Mouse (Mus musculus) lung, postnatal 25 days (tissue): Measurements from ENCODE around the gene Arhgap24.

Experiments
- DNase-seq: peaks from one replicate; pipeline ENCODE4 v3.0.0; 2022; ENCODE audit warnings: low spot score

The Arhgap24 gene

GRCm38 (mm10) chr5:102502333-102502732 lies 21.1 kb downstream of the Arhgap24 start:
- peak; percentile 32 for DNase-seq

GRCm38 (mm10) chr5:102503066-102503465 lies 21.9 kb downstream of the Arhgap24 start:
- no peak for DNase-seq

DNA sequence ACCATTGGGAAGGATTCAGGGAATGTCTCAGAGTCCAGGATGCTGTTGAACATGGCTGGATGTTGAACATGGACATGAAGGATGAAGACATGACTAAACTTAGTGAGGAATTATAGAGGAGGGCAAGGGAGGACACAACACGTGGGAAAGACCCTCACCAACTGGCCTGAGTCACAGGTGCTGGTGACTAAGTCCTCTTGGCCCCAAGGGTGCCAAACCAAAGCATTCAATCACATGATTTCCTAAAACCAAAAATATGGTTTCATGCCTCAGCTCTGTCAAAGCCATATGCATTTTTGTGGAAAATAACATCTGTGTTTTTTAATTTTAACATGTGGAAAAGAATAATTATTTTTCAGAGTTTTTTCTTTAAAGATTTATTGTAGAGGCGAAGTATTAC lies 22.7 kb downstream of the Arhgap24 start:
- no peak for DNase-seq

DNA sequence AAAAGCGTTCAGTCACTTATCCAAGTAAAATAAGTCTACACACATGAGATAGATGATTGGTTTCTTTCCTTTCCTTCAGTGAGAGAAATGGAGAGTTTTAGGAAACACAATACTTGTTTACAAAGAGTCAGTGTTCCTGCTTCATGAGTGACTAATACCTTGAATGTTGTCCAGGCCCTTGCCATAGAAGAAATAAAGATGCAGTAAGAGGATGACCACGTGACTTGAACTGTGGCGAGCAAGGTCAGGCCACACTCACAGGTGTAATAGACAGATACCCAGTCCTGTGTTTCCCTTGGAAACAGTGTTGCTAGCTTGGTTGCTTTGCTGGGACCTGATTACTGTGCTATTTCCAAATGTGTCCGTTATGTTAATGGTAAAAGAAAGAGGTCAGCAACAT lies 23.4 kb downstream of the Arhgap24 start:
- no peak for DNase-seq

- DNase-seq, result no peak
Observed at GRCm38 (mm10) chr5:102508162-102508561, 27.0 kb downstream of the Arhgap24 start.

DNA sequence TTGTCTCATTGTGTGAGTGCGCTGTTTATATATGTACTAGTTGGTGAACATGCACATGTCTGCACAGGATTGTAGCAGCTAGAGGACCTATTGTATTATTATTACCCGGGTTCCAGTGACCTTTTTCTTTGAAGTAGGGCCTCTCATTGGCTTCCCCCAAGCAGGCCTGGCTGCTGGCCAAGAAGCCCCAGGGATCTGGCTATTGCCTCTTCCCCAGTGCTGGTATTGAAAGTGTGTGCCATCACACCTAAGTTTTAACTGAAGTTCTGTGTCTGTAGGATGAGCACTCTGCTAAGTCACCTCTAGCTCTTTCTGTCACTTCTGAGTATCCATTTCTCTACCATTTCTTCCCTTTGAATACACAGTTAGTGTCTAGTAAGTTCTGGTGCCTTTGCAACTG lies 28.2 kb downstream of the Arhgap24 start:
- DNase-seq, result no peak

- no peak for DNase-seq
Observed at GRCm38 (mm10) chr5:102511651-102512050, 30.5 kb downstream of the Arhgap24 start.

DNA sequence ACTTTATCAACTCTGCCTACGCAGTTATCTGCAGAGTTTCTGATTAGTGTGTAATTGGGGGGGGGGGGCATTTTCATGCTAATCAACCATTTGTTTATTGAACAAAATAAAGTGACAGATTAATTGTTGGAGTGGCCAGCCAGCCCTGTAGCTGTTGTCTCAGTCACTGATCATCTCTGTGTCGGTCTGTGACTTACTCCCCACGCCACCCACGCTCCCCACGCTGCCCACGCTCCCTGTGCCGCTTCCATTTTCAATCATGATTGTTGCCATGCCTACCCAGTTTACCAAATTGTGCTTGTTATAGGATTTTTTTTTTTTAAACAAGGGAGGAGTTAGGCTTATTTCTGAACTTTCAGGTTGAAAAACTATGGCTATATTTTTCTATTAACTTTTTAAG lies 34.3 kb downstream of the Arhgap24 start:
- no peak for DNase-seq

DNA sequence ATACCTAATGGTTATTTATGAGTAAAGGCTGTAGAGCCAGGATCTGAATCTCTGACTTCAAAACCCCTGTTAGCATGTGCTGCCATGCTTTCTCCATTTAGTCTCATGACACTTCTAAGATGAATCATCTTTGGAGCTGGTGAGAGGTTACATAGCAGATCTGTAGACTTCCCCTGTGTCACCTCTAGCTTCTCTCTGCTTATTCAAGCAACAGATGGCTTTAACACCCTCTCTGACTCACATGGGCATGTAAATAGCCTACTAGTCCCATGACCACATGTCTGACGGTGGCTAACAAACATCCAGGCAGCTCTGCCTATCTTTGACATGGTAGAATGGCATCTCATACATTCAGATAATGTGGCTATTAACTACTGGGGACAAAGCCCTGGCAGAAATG lies 39.3 kb downstream of the Arhgap24 start:
- DNase-seq, result no peak

DNA sequence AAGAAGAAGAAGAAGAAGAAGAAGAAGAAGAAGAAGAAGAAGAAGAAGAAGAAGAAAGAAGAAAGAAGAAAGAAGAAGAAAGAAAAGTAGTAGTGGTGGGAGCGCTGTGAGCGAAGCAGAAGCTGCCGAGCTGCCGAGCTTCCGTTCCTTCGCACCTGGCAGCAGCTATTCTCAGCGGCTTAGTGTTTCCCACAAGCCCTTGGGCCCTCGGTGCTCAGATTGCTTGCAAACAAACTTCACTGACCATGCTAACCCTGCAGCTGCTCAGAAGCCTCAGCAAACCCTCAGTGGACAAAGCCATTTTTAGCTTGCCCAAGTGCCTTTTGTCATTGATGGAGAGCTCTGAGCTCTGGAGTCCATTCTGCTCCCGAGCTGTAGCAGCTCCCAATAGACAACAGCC lies 54.1 kb downstream of the Arhgap24 start:
- DNase-seq, result no peak

- peak; percentile 15 for DNase-seq
Observed at GRCm38 (mm10) chr5:102537819-102538218, 56.6 kb downstream of the Arhgap24 start.

DNA sequence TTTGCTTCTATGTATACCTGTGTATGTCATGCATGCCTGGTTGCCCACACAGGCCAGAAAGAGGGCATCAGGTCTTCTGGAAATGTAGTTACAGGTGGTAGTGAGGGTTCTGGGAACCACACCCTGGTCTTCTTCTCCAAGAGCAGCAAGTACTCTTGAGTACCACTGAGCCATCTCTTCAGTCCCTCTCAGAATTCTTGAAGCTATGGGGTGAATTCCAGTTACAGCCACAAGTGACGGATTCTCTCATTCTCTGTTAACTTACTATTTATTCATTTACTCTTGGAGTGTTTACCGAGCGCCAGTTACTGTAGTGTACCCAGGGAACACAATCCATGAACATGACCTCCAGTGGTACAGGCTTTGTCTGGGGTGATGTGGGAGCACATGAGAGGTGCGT lies 65.1 kb downstream of the Arhgap24 start:
- DNase-seq, result no peak

GRCm38 (mm10) chr5:102547786-102548185 lies 66.6 kb downstream of the Arhgap24 start:
- DNase-seq, result no peak

DNA sequence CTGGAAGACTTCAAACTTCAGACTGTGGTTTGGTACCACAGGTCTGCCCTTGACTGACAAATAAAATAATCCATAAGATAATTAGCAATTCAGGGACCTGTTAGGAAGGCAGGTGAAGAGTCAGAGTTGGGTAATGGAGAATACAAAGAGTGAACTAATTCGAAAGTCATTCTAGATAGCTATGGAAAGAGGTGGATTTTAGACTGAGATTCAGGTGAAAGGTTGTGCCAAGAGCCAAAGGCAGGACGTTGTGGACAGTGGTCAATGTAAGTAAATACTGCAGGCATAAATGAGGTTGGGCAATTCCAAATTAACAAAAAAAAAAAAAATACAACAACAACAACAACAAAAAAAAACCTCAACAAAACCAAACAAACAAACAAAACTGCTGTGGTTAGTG lies 67.2 kb downstream of the Arhgap24 start:
- DNase-seq, result no peak

DNA sequence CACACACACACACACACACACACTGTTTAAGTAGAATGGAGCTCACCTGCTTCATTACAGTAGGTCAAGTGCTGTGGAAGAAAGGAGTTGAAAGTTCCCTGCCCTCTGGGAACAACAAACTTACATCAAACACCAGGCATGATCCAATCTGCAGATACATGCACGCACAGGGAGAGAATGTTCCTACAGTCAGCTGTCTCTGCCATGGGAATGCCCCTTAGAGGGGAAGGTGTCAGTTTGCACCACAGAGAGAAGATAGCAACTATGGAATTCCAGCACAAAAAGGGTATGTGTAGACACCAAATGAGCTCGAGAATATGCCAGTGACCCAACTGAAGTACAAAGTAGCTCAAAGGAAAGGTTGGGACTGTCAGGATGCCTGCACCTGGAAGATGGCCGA lies 69.0 kb downstream of the Arhgap24 start:
- no peak for DNase-seq

DNA sequence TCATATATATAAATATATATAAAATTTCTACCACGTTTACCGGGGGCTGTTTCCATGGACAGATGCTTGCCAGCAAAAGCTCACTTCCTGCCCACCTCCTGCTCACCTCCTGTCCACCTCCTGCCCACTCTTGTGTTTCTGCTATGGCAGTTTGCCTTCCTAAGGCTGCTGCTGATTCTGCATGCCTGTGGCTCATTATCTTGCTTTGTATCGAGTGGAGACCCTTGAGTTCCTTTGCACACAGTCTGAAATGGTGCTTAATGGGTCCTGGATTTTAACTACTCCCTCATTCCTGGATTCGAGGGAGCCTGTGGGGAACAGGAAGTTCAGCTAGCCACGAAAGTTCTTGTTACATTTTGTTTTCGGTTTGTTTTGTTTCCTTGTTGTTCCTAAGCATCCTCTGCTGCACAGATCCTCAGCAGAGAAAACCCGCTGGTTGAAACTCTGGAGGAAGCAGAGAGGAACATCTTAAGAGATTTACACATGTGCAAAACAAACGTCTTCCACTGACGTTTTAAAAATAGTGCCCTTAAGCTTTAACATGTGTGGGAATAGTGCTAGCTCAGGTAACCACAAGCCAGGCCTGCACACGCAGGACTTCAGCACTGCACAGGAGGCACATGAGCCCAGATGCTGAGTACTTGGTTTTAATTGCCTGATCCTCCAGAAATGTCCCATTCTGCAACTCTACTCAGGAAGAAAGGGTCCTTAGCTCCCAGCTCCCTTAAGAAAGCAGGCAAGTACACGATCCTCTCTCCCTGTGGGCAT lies 69.9 kb downstream of the Arhgap24 start:
- DNase-seq, result no peak

DNA sequence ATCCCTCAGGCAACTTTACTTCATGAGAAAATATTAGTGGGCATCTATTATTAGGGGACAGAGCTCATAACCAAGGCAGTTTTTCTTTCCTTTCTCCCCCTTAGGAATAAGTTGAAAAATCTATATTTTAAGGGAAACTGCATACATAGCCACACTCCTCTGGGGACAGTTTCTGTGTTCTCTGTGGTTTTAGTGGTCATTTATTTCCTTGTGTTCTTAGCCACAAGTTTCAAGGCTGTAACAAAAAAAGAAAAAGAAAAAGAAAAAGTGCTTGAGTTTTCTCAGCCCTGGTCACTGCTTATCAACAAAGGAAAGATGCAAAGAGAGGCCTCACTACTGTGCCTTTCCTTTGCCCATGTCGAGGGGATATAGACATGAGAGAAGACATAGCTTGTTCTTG lies 71.3 kb downstream of the Arhgap24 start:
- no peak for DNase-seq

DNA sequence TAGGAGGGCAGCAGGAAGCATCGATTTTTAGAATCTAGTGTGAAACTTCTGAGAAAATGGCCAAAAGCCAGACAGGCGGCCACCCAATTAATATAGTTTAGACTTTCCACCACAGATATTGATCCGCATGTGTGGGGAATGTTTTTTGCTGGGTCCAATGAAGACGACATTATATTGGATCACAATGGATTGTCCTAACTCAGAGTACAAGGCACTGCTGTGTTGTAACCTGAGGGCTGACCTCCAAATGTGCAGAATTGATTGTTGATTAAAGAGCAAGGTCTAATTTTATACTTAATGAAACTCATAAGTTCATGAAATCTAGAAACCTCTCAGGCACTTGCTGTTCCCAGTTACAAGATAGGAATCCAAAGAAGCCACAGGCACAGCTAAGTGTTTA lies 74.8 kb downstream of the Arhgap24 start:
- no peak for DNase-seq

DNA sequence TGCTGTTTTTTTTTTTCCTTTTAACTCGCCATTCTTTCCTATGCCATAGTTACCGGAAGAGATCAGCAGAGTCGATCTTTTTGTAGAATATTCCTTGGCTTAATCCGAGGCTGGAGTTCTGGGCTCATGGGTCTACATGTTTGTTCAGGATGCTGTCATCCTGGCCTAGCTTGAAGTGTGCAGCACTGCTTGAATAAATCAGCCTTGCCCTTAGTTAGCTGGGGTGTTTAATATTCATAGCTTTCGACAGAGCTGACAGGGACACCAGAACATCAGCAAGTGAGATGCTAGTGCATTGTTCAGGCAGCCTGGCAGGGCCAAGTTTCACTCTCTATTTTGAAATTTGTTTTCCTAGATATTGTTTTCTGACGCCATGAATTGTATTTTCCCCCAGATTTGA lies 79.1 kb downstream of the Arhgap24 start:
- no peak for DNase-seq

- no peak for DNase-seq
Observed at GRCm38 (mm10) chr5:102563971-102564370, 82.8 kb downstream of the Arhgap24 start.

DNA sequence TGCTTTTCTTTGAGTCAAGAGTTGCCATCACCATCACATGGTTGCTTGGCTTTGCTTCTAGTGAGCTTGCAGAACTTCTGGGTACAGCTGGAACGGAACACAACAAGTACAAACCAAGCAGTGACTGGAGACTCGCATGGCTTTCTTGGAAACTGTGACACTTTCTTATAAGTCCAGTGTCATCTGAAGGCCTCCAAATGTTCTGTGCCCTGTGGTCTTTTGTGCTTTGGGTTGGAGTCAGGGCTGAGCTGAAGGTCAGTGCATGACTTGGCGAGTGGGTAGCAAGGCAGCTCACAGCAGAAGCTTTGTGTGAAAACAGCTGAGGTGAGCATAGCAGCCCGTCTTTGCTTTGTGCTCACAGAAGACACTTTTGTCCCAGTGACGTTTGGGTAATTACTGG lies 87.6 kb downstream of the Arhgap24 start:
- DNase-seq, result peak; percentile 28

DNA sequence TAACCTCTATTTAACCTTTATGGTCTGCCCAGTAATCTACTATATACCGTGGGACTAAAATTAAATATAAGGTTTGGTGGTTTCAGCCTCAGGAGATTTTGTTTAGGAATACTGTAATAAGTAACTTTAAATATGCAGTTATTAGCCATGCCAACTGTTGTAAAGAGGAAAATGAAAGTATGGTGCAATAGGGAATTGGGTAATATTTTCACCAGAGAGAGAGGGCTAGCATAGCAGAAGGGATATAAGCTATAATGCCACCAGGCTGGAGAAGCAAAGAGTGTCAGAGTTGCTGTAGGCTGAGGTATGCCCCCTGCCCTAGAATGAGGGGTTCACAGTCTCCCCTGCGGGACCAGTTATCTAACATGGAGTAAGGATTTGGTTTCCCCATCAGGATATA lies 90.3 kb downstream of the Arhgap24 start:
- DNase-seq, result no peak

GRCm38 (mm10) chr5:102576750-102577149 lies 95.6 kb downstream of the Arhgap24 start:
- DNase-seq, result no peak

- DNase-seq, result no peak
Observed at GRCm38 (mm10) chr5:102577729-102578128, 96.5 kb downstream of the Arhgap24 start.
